Mouse (Mus musculus) heart, adult 2 months (tissue): ENCODE measurements at regions not wholly inside any gene's neighbourhood (a gene's known extent, or its start where the extent isn't known, plus 50 kb on each side); places are given as distances from the start of the nearest gene placed in this dataset.

Source experiments
- CTCF ChIP-seq: fragments of 200-600 bp; IDR thresholded peaks from 2 replicates; pipeline ENCODE4 v1.8.1; 2022; ENCODE audit warnings: antibody characterized with exemption, mild to moderate bottlenecking, moderate library complexity
- POLR2A ChIP-seq: fragments of 200-500 bp; IDR thresholded peaks from 2 replicates; pipeline ENCODE4 v1.6.1; 2011; ENCODE audit warnings: mild to moderate bottlenecking, low read depth, low read length, control low read depth; ENCODE audit not compliant: insufficient read depth

- TF ChIP-seq POLR2A (no peak), CTCF (no peak)
These were observed 259.2 kb downstream of the Maf start for GRCm38 (mm10) chr8:115448367-115448766.
